Mouse (Mus musculus): Measurements from ENCODE around the gene Pdcd1lg2.
A peak's percentile ranks its signal among the peaks of the same experiment; 100 is the strongest.

Pdcd1lg2 gene

GRCm38 (mm10) chr19:29505617-29506016 is 94.9 kb downstream of the Pdcd1lg2 start:
- no peaks in the 10 kb centered on the region for H3K27me3 ChIP-seq (ENCODE audit: insufficient read depth, low read length)
- no peak for TF ChIP-seq POU5F1 (IDR thresholded peaks at IDR 0.05; ENCODE audit: borderline replicate concordance, low read length)
- no peak for TF ChIP-seq CTCF (conservative IDR thresholded peaks at IDR 0.05; ENCODE audit: low read length)
- TF ChIP-seq NANOG (IDR thresholded peaks at IDR 0.05; ENCODE audit: borderline replicate concordance, low read length), result no peak
- H3K9me3 ChIP-seq (ENCODE audit: low read length), result no peaks in the 10 kb centered on the region
- H3K36me3 ChIP-seq (ENCODE audit: insufficient read depth, low read length), result no peaks in the 10 kb centered on the region
- no peak overlapping the region for H3K4me3 ChIP-seq (replicated peaks; ENCODE audit: low read length)
- peaks cover 21% of the 10 kb centered on the region for H3K4me1 ChIP-seq (replicated peaks; ENCODE audit: low read depth, low read length)

GRCm38 (mm10) chr19:29508208-29508607 is 97.5 kb downstream of the Pdcd1lg2 start:
- no peaks in the 10 kb centered on the region for H3K27me3 ChIP-seq (ENCODE audit: insufficient read depth, low read length)
- peaks cover 10% of the 10 kb centered on the region for H3K4me1 ChIP-seq (replicated peaks; ENCODE audit: low read depth, low read length)
- H3K4me3 ChIP-seq (replicated peaks; ENCODE audit: low read length), result no peak overlapping the region
- H3K36me3 ChIP-seq (ENCODE audit: insufficient read depth, low read length), result no peaks in the 10 kb centered on the region
- TF ChIP-seq NANOG (IDR thresholded peaks at IDR 0.05; ENCODE audit: borderline replicate concordance, low read length) (no peak), POU5F1 (IDR thresholded peaks at IDR 0.05; ENCODE audit: borderline replicate concordance, low read length) (no peak)
- H3K9me3 ChIP-seq (ENCODE audit: low read length), result no peaks in the 10 kb centered on the region

GRCm38 (mm10) chr19:29509857-29510256 is 99.1 kb downstream of the Pdcd1lg2 start:
- H3K4me1 ChIP-seq (replicated peaks; ENCODE audit: low read depth, low read length), result peaks cover 10% of the 10 kb centered on the region
- peaks cover 5% of the 10 kb centered on the region; the same call in 1 of the 2 replicates for H3K9me3 ChIP-seq (ENCODE audit: low read length)
- TF ChIP-seq CTCF (conservative IDR thresholded peaks at IDR 0.05; ENCODE audit: low read length) (no peak), NANOG (IDR thresholded peaks at IDR 0.05; ENCODE audit: borderline replicate concordance, low read length) (no peak), POU5F1 (IDR thresholded peaks at IDR 0.05; ENCODE audit: borderline replicate concordance, low read length) (no peak)
- H3K27me3 ChIP-seq (ENCODE audit: insufficient read depth, low read length), result no peaks in the 10 kb centered on the region
- no peak overlapping the region for H3K4me3 ChIP-seq (replicated peaks; ENCODE audit: low read length)
- no peaks in the 10 kb centered on the region for H3K36me3 ChIP-seq (ENCODE audit: insufficient read depth, low read length)

- H3K4me1 ChIP-seq (replicated peaks; ENCODE audit: low read depth, low read length), result peaks cover 17% of the 10 kb centered on the region
- H3K36me3 ChIP-seq (ENCODE audit: insufficient read depth, low read length), result no peaks in the 10 kb centered on the region
- TF ChIP-seq POU5F1 (IDR thresholded peaks at IDR 0.05; ENCODE audit: borderline replicate concordance, low read length), result no peak
- no peak for TF ChIP-seq NANOG (IDR thresholded peaks at IDR 0.05; ENCODE audit: borderline replicate concordance, low read length)
- no peak for TF ChIP-seq CTCF (conservative IDR thresholded peaks at IDR 0.05; ENCODE audit: low read length)
- no peaks in the 10 kb centered on the region for H3K27me3 ChIP-seq (ENCODE audit: insufficient read depth, low read length)
- H3K4me3 ChIP-seq (replicated peaks; ENCODE audit: low read length), result no peak overlapping the region
- H3K9me3 ChIP-seq (ENCODE audit: low read length), result peaks cover 5% of the 10 kb centered on the region; the same call in 1 of the 2 replicates
Measured at GRCm38 (mm10) chr19:29511826-29512225, 101.1 kb downstream of the Pdcd1lg2 start.

- TF ChIP-seq NANOG (IDR thresholded peaks at IDR 0.05; ENCODE audit: borderline replicate concordance, low read length), result no peak
- TF ChIP-seq CTCF (conservative IDR thresholded peaks at IDR 0.05; ENCODE audit: low read length), result no peak
- TF ChIP-seq POU5F1 (IDR thresholded peaks at IDR 0.05; ENCODE audit: borderline replicate concordance, low read length), result no peak
- Histone ChIP-seq H3K36me3 (ENCODE audit: insufficient read depth, low read length) (no peaks in the 10 kb centered on the region), H3K4me3 (replicated peaks; ENCODE audit: low read length) (no peak overlapping the region), H3K27me3 (ENCODE audit: insufficient read depth, low read length) (no peaks in the 10 kb centered on the region), H3K4me1 (replicated peaks; ENCODE audit: low read depth, low read length) (peaks cover 19% of the 10 kb centered on the region), H3K9me3 (ENCODE audit: low read length) (peaks cover 5% of the 10 kb centered on the region; the same call in 1 of the 2 replicates)
Measured at GRCm38 (mm10) chr19:29513111-29513766, 102.5 kb downstream of the Pdcd1lg2 start.

GRCm38 (mm10) chr19:29514130-29514529 is 103.4 kb downstream of the Pdcd1lg2 start:
- Histone ChIP-seq H3K27me3 (ENCODE audit: insufficient read depth, low read length) (no peaks in the 10 kb centered on the region), H3K4me1 (replicated peaks; ENCODE audit: low read depth, low read length) (peaks cover 25% of the 10 kb centered on the region), H3K9me3 (ENCODE audit: low read length) (peaks cover 5% of the 10 kb centered on the region; the same call in 1 of the 2 replicates), H3K36me3 (ENCODE audit: insufficient read depth, low read length) (0 out of 2 replicates have a peak, but pooled peaks cover 3% of the 10 kb centered on the region), H3K4me3 (replicated peaks; ENCODE audit: low read length) (no peak overlapping the region)
- TF ChIP-seq NANOG (IDR thresholded peaks at IDR 0.05; ENCODE audit: borderline replicate concordance, low read length) (no peak), POU5F1 (IDR thresholded peaks at IDR 0.05; ENCODE audit: borderline replicate concordance, low read length) (no peak), CTCF (conservative IDR thresholded peaks at IDR 0.05; ENCODE audit: low read length) (no peak)

GRCm38 (mm10) chr19:29515386-29515785 is 104.7 kb downstream of the Pdcd1lg2 start:
- Histone ChIP-seq H3K4me1 (replicated peaks; ENCODE audit: low read depth, low read length) (peaks cover 25% of the 10 kb centered on the region), H3K4me3 (replicated peaks; ENCODE audit: low read length) (peak overlapping the region; percentile 46), H3K36me3 (ENCODE audit: insufficient read depth, low read length) (peaks cover 7% of the 10 kb centered on the region; the same call in 1 of the 2 replicates), H3K27me3 (ENCODE audit: insufficient read depth, low read length) (no peaks in the 10 kb centered on the region), H3K9me3 (ENCODE audit: low read length) (peaks cover 5% of the 10 kb centered on the region; the same call in 1 of the 2 replicates)
- TF ChIP-seq NANOG (IDR thresholded peaks at IDR 0.05; ENCODE audit: borderline replicate concordance, low read length), result no peak
- TF ChIP-seq POU5F1 (IDR thresholded peaks at IDR 0.05; ENCODE audit: borderline replicate concordance, low read length), result no peak
- no peak for TF ChIP-seq CTCF (conservative IDR thresholded peaks at IDR 0.05; ENCODE audit: low read length)

- peaks cover 5% of the 10 kb centered on the region; the same call in 1 of the 2 replicates for H3K9me3 ChIP-seq (ENCODE audit: low read length)
- no peaks in the 10 kb centered on the region for H3K27me3 ChIP-seq (ENCODE audit: insufficient read depth, low read length)
- H3K36me3 ChIP-seq (ENCODE audit: insufficient read depth, low read length), result peaks cover 7% of the 10 kb centered on the region; the same call in 1 of the 2 replicates
- peak overlapping the region; percentile 46 for H3K4me3 ChIP-seq (replicated peaks; ENCODE audit: low read length)
- peaks cover 31% of the 10 kb centered on the region for H3K4me1 ChIP-seq (replicated peaks; ENCODE audit: low read depth, low read length)
- no peak for TF ChIP-seq CTCF (conservative IDR thresholded peaks at IDR 0.05; ENCODE audit: low read length)
- TF ChIP-seq NANOG (IDR thresholded peaks at IDR 0.05; ENCODE audit: borderline replicate concordance, low read length), result no peak
- TF ChIP-seq POU5F1 (IDR thresholded peaks at IDR 0.05; ENCODE audit: borderline replicate concordance, low read length), result no peak
Measured at GRCm38 (mm10) chr19:29515991-29516390, 105.3 kb downstream of the Pdcd1lg2 start.
